Mouse (Mus musculus) c-Kit-positive CD71-positive TER-119-negative erythroid progenitor cells, embryonic 14.5 days (primary cell): ENCODE measurements at regions not wholly inside any gene's neighbourhood (a gene's known extent, or its start where the extent isn't known, plus 50 kb on each side); places are given as distances from the start of the nearest gene placed in this dataset.
"Not testable (repeated sequence)": the region's sequence is repeated elsewhere in the genome, so short reads cannot be mapped to it uniquely, and the experiment has no call there.

ENCODE experiments used
- DNase-seq: peaks from one replicate; pipeline ENCODE4 v3.0.0-alpha.2; 2013; ENCODE audit warnings: low read depth

DNA sequence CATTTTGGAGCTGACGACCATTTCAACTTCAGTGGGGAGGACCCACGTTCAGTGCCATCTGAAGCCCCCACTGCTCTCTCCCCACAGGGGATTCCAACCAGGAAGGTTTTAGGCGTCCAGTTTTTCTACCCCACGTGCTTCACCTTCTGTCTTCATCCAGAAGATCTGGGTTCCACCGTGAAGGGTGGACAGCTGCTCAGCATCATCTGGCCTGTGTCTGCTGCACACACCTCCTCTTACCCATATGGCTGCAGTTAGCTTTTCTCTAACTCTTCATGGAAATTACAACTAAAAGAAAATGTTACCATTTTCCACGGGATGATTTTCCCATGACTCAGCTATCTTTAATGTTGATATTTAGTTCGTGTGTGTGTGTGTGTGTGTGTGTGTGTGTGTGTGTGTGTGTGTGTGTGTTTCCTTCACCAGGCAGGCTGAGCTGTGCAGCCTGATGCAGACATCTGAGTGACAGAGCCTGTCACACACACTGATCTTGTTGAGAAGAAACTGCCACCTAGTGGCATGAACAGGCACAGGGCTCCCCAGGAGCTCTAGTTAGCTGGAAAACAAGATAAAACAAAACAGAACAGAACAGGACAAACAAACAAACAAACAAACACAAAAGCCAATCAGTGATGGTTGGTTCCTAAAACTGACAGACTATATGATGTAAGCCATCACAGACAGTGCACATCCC is 107.5 kb upstream of the Rasgrp1 start:
- no peak for DNase-seq

GRCm38 (mm10) chr2:117451818-117452217 is 109.0 kb upstream of the Rasgrp1 start:
- no peak for DNase-seq

DNA sequence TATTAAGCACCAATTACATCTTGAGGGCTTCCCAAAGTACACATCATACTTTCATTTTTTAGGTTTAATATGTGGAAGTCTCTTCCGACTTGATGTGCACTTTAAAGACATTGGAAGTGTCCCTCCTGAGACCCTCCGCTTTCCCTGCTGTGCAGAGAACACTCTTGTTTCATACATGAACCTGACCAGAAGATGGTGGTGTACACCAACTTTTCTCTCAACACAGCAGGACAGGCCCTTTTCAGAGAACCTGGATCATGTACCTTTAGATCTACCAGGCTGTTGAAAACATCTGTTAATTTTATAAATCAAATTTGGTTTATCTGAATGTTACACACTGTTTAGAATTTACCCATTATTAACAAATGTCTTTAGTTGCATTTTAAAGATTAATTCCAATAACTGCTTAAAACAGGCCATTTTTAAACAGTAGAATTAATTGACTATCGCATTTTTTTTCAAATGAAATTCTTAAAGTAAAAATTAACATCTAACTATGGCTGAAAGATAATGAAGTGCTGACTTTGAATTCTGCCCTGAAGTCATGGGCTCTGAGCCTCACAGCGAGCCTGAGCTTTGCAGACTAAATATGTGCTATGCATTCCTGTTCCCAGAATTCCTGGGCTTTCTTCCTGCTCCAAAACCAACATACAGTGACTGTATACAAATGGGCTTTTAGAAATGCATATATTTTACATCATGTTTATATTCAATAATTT is 112.4 kb upstream of the Rasgrp1 start:
- no peak for DNase-seq

DNA sequence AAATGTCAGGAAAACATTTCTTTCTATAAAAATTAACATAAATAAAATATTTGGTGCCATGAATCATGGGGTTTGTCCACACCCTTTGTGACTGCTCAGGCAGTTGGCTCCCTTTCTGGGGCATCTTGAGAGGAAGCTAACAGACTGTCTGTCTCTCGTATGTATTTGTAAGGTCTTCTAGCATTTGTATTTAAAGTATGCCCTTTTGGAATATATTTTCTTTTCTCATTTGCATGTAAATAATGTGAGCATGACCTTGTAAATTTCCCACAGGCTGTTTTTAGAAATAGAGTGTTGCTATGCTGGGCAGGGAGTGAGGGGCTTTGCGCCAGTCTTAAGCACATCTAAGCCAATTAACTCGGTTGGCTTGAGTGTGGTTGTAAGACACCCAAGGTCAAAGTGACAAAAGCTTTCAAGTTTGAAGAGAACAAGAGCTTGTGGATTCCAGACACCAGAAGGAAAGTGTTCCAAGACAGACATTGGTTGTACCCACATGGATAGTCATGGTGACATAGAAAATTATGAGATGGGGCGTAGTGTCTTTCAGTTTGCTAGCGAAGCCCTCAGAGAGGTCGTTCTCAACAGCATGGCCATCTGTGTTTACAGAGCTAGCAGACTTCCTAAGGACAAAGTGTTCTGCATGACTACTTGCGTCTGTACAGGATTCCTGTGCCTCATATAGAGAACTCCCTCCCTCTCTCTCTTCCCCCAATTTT is 113.1 kb upstream of the Rasgrp1 start:
- DNase-seq: no peak

DNA sequence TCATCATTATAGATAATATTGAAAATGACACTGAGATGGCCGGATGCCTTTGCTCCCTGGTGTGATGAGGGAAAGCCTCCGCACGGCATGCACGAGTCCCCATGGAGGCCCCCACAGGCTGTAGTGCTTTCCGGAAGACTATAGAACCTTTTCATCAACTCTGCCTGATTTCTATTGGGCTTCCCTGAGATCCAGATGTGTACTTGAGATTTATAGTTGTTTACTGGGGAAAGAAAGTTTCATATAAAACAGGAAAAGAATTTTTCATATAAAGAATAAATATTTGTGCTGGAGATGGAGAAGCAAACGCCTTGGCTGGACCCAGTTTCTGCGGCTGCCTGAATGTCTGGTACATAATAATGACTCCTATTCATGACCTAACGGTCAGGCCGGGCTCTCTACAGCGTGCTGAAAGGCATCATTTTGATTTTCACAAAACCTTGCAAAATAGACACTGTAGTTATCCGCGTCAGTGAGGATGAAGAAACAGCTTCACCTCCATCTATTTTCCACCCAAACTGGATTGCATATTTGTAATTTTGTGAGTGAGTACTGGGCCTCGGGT is 113.7 kb upstream of the Rasgrp1 start:
- DNase-seq: no peak

DNA sequence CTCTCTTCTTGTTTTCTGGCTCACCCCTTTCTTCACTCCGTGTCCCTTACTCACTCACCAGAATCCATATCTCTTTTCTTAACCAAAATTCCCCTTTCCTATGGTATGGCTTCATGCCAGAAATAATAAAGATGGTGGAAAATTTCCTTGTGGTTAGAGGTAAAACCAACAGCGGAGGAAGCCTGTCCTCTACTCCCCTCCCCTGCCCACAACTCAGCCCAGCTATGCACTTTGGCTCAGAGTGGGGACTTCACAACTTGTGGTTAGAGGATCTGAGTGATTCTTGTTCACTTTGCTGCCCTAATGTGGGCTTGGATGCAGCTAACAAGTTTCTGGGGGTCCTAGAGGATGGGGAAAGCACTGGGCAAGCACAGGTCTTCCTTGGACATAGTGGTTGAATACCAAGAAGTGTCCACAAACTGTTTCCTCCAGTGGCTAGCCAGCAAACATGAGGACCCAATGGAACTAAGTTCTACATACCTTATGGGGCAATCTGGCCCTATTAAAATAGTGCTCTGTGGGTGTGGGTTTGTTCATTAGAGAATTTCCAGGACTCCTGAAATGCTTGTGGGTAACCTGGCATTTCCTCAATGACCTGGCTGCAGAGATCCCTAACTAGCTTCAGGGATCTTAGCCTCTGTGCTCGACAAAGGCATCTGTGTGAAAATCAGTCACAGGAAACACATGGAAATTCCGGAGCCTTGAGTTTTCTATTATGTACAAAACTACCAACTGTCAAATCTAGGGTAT is 118.9 kb upstream of the Rasgrp1 start:
- DNase-seq: no peak

DNA sequence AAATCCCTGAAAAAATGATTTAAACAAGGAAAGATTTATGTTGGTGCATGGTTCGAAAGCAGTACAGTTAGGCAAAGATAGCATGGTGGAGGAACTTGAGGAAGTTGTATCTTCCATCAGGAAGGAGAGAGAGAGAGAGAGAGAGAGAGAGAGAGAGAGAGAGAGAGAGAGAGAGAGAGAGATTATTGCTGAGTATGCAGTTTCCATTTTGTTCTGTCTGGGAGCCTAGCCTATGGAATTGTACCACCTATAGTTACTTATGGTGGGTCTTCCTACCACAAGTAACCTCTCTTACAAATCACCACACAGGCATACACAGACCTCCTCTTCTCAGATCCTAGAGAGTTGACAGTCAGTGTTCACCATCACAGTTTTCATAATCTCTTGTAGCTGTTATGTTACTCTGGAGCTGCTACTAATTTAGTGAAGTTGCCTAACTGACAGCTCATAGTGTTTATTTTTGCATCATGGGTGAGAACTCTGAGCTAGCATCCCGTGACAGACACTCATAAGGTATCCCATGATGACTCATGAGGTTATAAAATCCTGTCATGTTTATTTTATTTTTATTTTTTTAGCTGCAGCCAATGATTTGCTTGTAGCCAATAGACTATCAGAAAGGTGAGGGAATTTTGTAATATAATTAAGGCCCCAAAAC is 132.2 kb upstream of the Rasgrp1 start:
- no peak for DNase-seq

- no peak for DNase-seq
Measured at GRCm38 (mm10) chr2:117475561-117475960, 132.8 kb upstream of the Rasgrp1 start.

- DNase-seq: not testable (repeated sequence)
Measured at GRCm38 (mm10) chr2:117477503-117477902, 134.7 kb upstream of the Rasgrp1 start.

- not testable (repeated sequence) for DNase-seq
Measured at GRCm38 (mm10) chr2:117479244-117480009, 136.6 kb upstream of the Rasgrp1 start.

DNA sequence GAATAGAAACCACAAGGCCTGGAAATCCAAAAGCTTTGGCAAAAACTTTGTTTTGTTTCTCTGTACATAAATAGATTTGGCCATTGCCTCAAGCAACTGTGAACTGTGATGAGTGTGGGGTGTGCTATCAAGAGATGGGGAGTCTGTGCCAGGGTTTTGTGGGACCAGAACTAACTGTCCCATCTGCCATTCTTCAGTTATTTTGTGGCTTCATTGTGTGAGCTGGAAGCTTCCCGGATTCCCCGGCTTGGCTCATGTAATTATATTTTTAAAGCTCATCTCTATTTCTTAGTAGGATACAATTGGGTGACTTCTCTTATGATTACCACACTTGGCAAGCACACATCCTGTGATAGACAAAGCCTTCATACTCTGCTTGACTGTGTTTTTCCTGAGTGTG is 143.6 kb upstream of the Rasgrp1 start:
- no peak for DNase-seq

GRCm38 (mm10) chr2:117498565-117498964 is 155.8 kb upstream of the Rasgrp1 start:
- no peak for DNase-seq

- DNase-seq: no peak
Measured at GRCm38 (mm10) chr2:117502611-117503010, 159.8 kb upstream of the Rasgrp1 start.

DNA sequence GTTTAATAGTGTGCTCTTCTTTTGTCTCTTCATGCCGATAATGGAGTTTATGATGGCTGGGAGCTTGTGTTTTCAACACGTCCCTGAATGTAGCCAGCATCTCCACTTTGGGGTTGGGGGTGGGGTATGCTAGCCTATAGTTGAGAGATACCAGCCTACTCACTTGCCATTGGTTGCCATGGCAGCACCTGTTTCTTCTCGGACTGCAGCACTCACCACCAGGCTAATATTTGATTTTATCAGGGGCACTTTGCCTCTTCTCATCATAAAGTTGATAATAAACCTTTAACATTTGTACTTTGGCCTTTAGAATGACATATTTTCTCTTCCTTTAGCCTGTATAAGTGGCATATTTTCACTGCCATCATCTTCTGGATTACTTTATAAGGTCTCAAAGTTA is 168.9 kb upstream of the Rasgrp1 start:
- DNase-seq: no peak

DNA sequence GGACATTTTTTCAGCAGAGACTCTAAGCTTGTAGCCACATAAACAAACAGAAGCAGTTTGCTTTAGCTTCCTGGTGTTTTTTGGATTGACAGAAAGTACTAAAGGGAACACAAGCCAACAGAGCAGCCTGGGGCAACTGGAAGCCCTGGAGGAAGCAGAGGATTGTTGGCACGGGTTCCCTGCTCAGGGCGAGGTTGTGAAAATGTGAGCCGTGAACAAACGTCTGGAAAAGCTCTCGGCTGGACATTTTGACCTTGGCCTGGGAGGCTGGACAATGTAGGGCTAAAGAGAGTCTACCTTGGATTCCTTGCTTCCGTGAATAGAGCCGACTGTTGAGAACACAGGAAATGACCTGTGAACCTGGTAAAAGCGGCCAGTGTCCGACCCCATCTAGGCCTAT is 169.8 kb upstream of the Rasgrp1 start:
- DNase-seq: no peak

DNA sequence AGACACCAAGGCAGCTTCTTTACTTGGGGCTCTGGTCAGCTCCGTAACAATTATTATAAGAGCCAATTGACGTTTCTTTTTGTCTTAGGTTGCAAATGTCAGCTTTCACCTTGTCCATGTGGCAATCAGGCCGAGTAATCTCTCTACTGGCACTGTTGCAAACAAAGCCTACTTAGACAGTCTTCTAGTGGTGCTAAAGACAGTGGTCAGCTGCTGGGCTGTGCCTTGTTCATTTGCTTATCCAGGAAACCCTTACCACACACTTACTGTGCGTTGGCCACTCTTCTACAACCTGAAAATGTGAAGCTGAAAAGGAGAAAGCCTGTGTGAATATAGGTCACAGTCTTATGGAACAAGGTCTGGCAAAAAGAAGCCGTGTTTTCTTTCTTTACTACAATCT is 181.6 kb upstream of the Rasgrp1 start:
- DNase-seq: no peak

GRCm38 (mm10) chr2:117538865-117539264 is 196.1 kb upstream of the Rasgrp1 start:
- no peak for DNase-seq

GRCm38 (mm10) chr2:117539285-117539684 is 196.5 kb upstream of the Rasgrp1 start:
- no peak for DNase-seq

DNA sequence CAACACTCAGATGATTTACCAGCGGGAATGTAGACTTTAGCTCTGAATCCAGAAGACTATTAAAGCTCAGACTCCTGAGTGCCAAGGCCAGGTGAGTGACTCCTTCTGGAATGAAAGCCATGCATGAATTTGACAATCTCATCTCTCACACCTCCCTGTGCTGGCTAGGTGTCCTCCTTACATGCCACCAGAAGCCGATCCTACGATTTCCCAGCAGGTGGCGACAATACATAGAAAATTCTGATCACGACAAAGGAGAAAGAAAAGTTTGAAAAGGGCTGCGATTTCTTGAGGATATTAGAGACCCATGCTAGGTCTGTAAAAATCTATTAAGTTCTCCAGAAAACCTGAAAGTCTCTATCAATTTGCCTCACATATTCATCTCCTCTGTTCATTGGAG is 198.7 kb upstream of the Rasgrp1 start:
- no peak for DNase-seq

DNA sequence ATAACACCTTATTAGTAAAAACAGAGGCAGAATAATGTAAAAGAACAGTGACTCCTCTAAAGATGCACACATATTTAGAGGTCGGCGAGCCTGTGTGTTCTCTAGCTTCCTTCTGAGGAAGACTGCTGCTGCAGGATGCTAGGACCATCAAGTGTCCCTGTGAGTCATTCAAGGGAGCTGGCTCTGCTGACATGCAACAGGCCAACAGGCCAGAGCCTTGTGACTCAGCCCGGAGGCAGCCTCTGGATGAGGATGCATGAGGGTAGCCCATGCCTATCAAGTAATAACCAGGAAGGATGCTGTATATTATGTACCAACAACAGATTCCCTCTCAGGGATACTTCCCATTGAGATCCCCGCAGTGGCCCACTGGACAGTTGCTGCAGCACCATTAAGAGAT is 199.5 kb upstream of the Rasgrp1 start:
- DNase-seq: no peak

GRCm38 (mm10) chr2:117543301-117543782 is 200.5 kb upstream of the Rasgrp1 start:
- no peak for DNase-seq
